ENCODE assay signal across 9 mouse cellular contexts in genomic region chrX:140060886-140061874, GRCm38 (mm10). TPM values are rescaled to one million over a fixed set of nuclear protein-coding genes. Genes with fewer than 3 reads are reported as not detected.
A peak's percentile ranks its signal among the peaks of the same experiment; 100 is the strongest.
DNase-seq lines count a peak whose midpoint lies in the region; ATAC-seq and TF ChIP-seq lines count a peak whose summit lies in the region.
"Had no signal": no experiment of that assay in that cellular context is flagged by ENCODE, and none has a peak within 500 bp of the region (broad histone marks: within the 10 kb centered on the region; RNA-seq: fewer than 3 reads in every experiment).

No protein-coding gene starts in this region.

- peak overlapping the region; percentile 68 for H3K4me2 ChIP-seq in heart, embryonic 12.5 days
- peak overlapping the region; percentile 50 for H3K4me2 ChIP-seq in limb, embryonic 15.5 days
- peak overlapping the region; percentile 58 for H3K4me2 ChIP-seq in neural tube, embryonic 15.5 days

- H3K4me3 ChIP-seq in heart, embryonic 12.5 days, result peak overlapping the region; percentile 52
- peak overlapping the region; percentile 48 for H3K4me3 ChIP-seq in hindbrain, embryonic 10.5 days
- peak overlapping the region; percentile 40 for H3K4me3 ChIP-seq in limb, embryonic 15.5 days
- H3K4me3 ChIP-seq in neural tube, embryonic 15.5 days (replicated peaks), result peak overlapping the region; percentile 33

- no peak overlapping the region for H3K27ac ChIP-seq in heart, embryonic 12.5 days (ENCODE audit: poor library complexity, severe bottlenecking)
- H3K27ac ChIP-seq in hindbrain, embryonic 10.5 days, result no peak overlapping the region
- no peak overlapping the region for H3K27ac ChIP-seq in limb, embryonic 15.5 days
- H3K27ac ChIP-seq in neural tube, embryonic 15.5 days (replicated peaks), result no peak overlapping the region

- H3K9me3 ChIP-seq in heart, embryonic 12.5 days (replicated peaks), result peaks cover 12% of the 10 kb centered on the region
- peaks cover 11% of the 10 kb centered on the region for H3K9me3 ChIP-seq in hindbrain, embryonic 10.5 days
- H3K9me3 ChIP-seq in limb, embryonic 15.5 days, result no peaks in the 10 kb centered on the region; the same call in 1 of the 2 replicates
- H3K9me3 ChIP-seq in neural tube, embryonic 15.5 days (replicated peaks), result peaks cover 4% of the 10 kb centered on the region; the same call in 1 of the 2 replicates

- ATAC-seq in heart, embryonic 12.5 days (ENCODE audit: insufficient number of reproducible peaks, low FRiP score), result peak; percentile 25; the same call in 1 of the 2 replicates
- ATAC-seq in limb, embryonic 15.5 days (ENCODE audit: insufficient number of reproducible peaks, low FRiP score, low TSS enrichment, low read depth), result no peak
- ATAC-seq in neural tube, embryonic 15.5 days (ENCODE audit: low FRiP score), result no peak
- ATAC-seq in cerebellum, adult (ENCODE audit: insufficient number of reproducible peaks, low FRiP score, low TSS enrichment), result no peak; the same call in 1 of the 2 replicates

- no peaks in the 10 kb centered on the region for H3K4me1 ChIP-seq in heart, embryonic 12.5 days (replicated peaks)
- peaks cover 3% of the 10 kb centered on the region; the same call in 1 of the 2 replicates for H3K4me1 ChIP-seq in hindbrain, embryonic 10.5 days (replicated peaks)
- H3K4me1 ChIP-seq in limb, embryonic 15.5 days, result peaks cover 7% of the 10 kb centered on the region; the same call in 1 of the 2 replicates
- 0 out of 2 replicates have a peak, but pooled peaks cover 7% of the 10 kb centered on the region for H3K4me1 ChIP-seq in neural tube, embryonic 15.5 days

- peaks cover 19% of the 10 kb centered on the region; the same call in 1 of the 2 replicates for H3K27me3 ChIP-seq in heart, embryonic 12.5 days (replicated peaks)
- peaks cover 46% of the 10 kb centered on the region for H3K27me3 ChIP-seq in hindbrain, embryonic 10.5 days (ENCODE audit: insufficient read depth, poor library complexity, severe bottlenecking)
- H3K27me3 ChIP-seq in limb, embryonic 15.5 days, result peaks cover 32% of the 10 kb centered on the region
- H3K27me3 ChIP-seq in neural tube, embryonic 15.5 days (replicated peaks), result peaks cover 32% of the 10 kb centered on the region

- WGBS in heart, embryonic 12.5 days, result 19% methylated on average over 89 of the region's 90 CpGs
- WGBS in hindbrain, embryonic 10.5 days, result 19% methylated on average over 87 of the region's 90 CpGs
- WGBS in limb, embryonic 15.5 days, result 20% methylated on average over 82 of the region's 90 CpGs
- 17% methylated on average over 84 of the region's 90 CpGs for WGBS in neural tube, embryonic 15.5 days

- DNase-seq in heart, adult 18-20 months, result no peak
- peak; percentile 30 for DNase-seq in brain, embryonic 14.5 days (ENCODE audit: low read depth)
- DNase-seq in hindbrain, embryonic 10.5 days (ENCODE audit: low spot score), result peak; percentile 18
- no peak for DNase-seq in thymus, postnatal 25 days

- H3K9ac ChIP-seq in heart, embryonic 12.5 days, result no peak overlapping the region
- no peak overlapping the region for H3K9ac ChIP-seq in limb, embryonic 15.5 days
- no peak overlapping the region for H3K9ac ChIP-seq in neural tube, embryonic 15.5 days (replicated peaks)

- no peaks in the 10 kb centered on the region for H3K36me3 ChIP-seq in heart, embryonic 12.5 days
- H3K36me3 ChIP-seq in hindbrain, embryonic 10.5 days, result no peaks in the 10 kb centered on the region
- H3K36me3 ChIP-seq in limb, embryonic 15.5 days, result no peaks in the 10 kb centered on the region
- H3K36me3 ChIP-seq in neural tube, embryonic 15.5 days, result no peaks in the 10 kb centered on the region

- TF ChIP-seq POLR2A in brain, embryonic 14.5 days (IDR thresholded peaks at IDR 0.05; ENCODE audit: borderline replicate concordance, extremely low read depth, insufficient read depth, insufficient read length, poor library complexity, severe bottlenecking), result no peak

- no peak for TF ChIP-seq CTCF in brain, embryonic 14.5 days (IDR thresholded peaks at IDR 0.05; ENCODE audit: borderline replicate concordance, extremely low read depth, insufficient read depth, insufficient read length)

RNA-seq across cellular contexts. Expression of gene Nup62cl, which starts 1.3 kb away (rescaled TPM):
- 2.1 and 4.3 TPM in 2 replicates for polyA plus RNA-seq in heart, embryonic 12.5 days (2016; fragmentation: Nextera tagmentation; extraction: Ambion mirVana)
- not detected for total RNA-seq in heart, adult 18-20 months (2021)
- 3.7 and 5.9 TPM in 2 replicates for polyA plus RNA-seq in brain, embryonic 14.5 days (2012; rRNA removed)
- polyA plus RNA-seq in hindbrain, embryonic 10.5 days (2016; fragmentation: Nextera tagmentation; extraction: Ambion mirVana), result 1.9 and 3.0 TPM in 2 replicates
- polyA plus RNA-seq in limb, embryonic 15.5 days (2015; fragmentation: Nextera tagmentation; extraction: Ambion mirVana), result 2.2 and 3.4 TPM in 2 replicates
- polyA plus RNA-seq in neural tube, embryonic 15.5 days (2015; fragmentation: Nextera tagmentation; extraction: Ambion mirVana), result 0.84 and 1.2 TPM in 2 replicates

RNA-seq across cellular contexts. Expression of gene Pih1h3b, which starts 1.5 kb away (rescaled TPM):
- not detected in 2 replicates for polyA plus RNA-seq in heart, embryonic 12.5 days (2016; fragmentation: Nextera tagmentation; extraction: Ambion mirVana)
- total RNA-seq in heart, adult 18-20 months (2021), result not detected
- polyA plus RNA-seq in brain, embryonic 14.5 days (2012; rRNA removed), result not detected in 2 replicates
- polyA plus RNA-seq in hindbrain, embryonic 10.5 days (2016; fragmentation: Nextera tagmentation; extraction: Ambion mirVana), result not detected in 2 replicates
- not detected in 2 replicates for polyA plus RNA-seq in limb, embryonic 15.5 days (2015; fragmentation: Nextera tagmentation; extraction: Ambion mirVana)
- not detected in 2 replicates for polyA plus RNA-seq in neural tube, embryonic 15.5 days (2015; fragmentation: Nextera tagmentation; extraction: Ambion mirVana)
- polyA plus RNA-seq: large intestine, adult 2 months had no signal

Comparison
In these comparisons a context has a peak if more than half of its experiments do, and no peak if none do; other contexts are left out.
1. DNase-seq: peak in brain, embryonic 14.5 days (single experiment) and hindbrain, embryonic 10.5 days (single experiment); none in heart, adult 18-20 months (0 of 2) and thymus, postnatal 25 days (single experiment).
2. Peak in every context shown above with its lines, with median percentiles within 50 percentile points of each other: H3K4me2 ChIP-seq and H3K4me3 ChIP-seq.